29 mouse cellular contexts compared by ENCODE assay signal in the genomic region with DNA sequence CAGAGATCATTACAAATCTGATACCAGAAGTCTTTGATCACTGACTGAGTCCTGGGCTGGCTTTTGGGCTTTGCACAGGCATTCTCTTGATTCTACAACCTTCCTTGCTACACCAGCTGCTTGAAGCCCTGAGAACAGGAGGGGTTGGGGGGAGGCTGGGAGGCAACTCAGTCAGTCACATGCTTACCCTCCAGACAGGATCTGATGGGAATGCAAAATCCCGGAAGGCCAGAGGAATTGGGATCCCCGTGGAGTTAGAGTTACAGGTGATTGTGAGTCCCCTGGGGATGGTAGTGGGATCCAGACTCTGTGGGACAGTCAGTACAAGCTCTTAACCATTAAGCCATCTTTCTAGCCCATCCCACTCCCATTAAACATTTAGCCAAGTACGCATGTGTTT.
A peak's percentile ranks its signal among the peaks of the same experiment; 100 is the strongest.
DNase-seq lines count a peak whose midpoint lies in the region; ATAC-seq and TF ChIP-seq lines count a peak whose summit lies in the region.
"Had no signal": no experiment of that assay in that cellular context is flagged by ENCODE, and none has a peak within 500 bp of the region (broad histone marks: within the 10 kb centered on the region; RNA-seq: fewer than 3 reads in every experiment).

No protein-coding gene starts in this region.

- no peak overlapping the region for H3K27ac ChIP-seq in limb, embryonic 15.5 days
- H3K27ac ChIP-seq in limb, embryonic 10.5 days: no peak overlapping the region
- no peak overlapping the region for H3K27ac ChIP-seq in layer of hippocampus, adult 2 months
- H3K27ac ChIP-seq: embryonic facial prominence, embryonic 13.5 days; embryonic facial prominence, embryonic 15.5 days; forebrain, embryonic 10.5 days; forebrain, embryonic 12.5 days had no signal

- no peaks in the 10 kb centered on the region for H3K36me3 ChIP-seq in limb, embryonic 15.5 days
- H3K36me3 ChIP-seq in limb, embryonic 10.5 days: no peaks in the 10 kb centered on the region
- H3K36me3 ChIP-seq: embryonic facial prominence, embryonic 13.5 days; embryonic facial prominence, embryonic 15.5 days; forebrain, embryonic 10.5 days; forebrain, embryonic 12.5 days; G1E had no signal

- no peak overlapping the region for H3K9ac ChIP-seq in limb, embryonic 15.5 days
- H3K9ac ChIP-seq: embryonic facial prominence, embryonic 13.5 days; embryonic facial prominence, embryonic 15.5 days; forebrain, embryonic 12.5 days had no signal

- H3K4me1 ChIP-seq in limb, embryonic 15.5 days: no peaks in the 10 kb centered on the region
- H3K4me1 ChIP-seq in limb, embryonic 10.5 days: peaks cover 5% of the 10 kb centered on the region; the same call in 1 of the 2 replicates
- H3K4me1 ChIP-seq: embryonic facial prominence, embryonic 13.5 days; embryonic facial prominence, embryonic 15.5 days; forebrain, embryonic 10.5 days; forebrain, embryonic 12.5 days had no signal

- no peaks in the 10 kb centered on the region for H3K9me3 ChIP-seq in limb, embryonic 15.5 days
- no peaks in the 10 kb centered on the region for H3K9me3 ChIP-seq in limb, embryonic 10.5 days (replicated peaks)
- H3K9me3 ChIP-seq: embryonic facial prominence, embryonic 13.5 days; embryonic facial prominence, embryonic 15.5 days; forebrain, embryonic 10.5 days; forebrain, embryonic 12.5 days had no signal

- ATAC-seq in limb, embryonic 15.5 days (ENCODE audit: insufficient number of reproducible peaks, low FRiP score, low TSS enrichment, low read depth): peak; percentile 24; the same call in 1 of the 2 replicates
- ATAC-seq in cerebellum, adult (ENCODE audit: insufficient number of reproducible peaks, low FRiP score, low TSS enrichment): no peak
- ATAC-seq: activated CD4-positive, CD25-positive, alpha-beta regulatory T cell, adult 4 months; CD4-positive, CD25-positive, alpha-beta regulatory T cell, adult 4 months; forebrain, embryonic 14.5 days; forebrain, embryonic 16.5 days; Patski had no signal

- H3K4me3 ChIP-seq in limb, embryonic 15.5 days: no peak overlapping the region
- H3K4me3 ChIP-seq in limb, embryonic 10.5 days: no peak overlapping the region
- no peak overlapping the region for H3K4me3 ChIP-seq in layer of hippocampus, adult 2 months
- H3K4me3 ChIP-seq: embryonic facial prominence, embryonic 13.5 days; embryonic facial prominence, embryonic 15.5 days; erythroblast, embryonic 14.5 days; forebrain, embryonic 10.5 days; forebrain, embryonic 12.5 days had no signal

- intact Hi-C loops in heart, postnatal 10 days (cut with DNase I): no loop called here

- DNase-seq in heart, adult 11 months: peak; percentile 33
- DNase-seq in heart, postnatal 10 days: no peak
- no peak for DNase-seq in limb, embryonic 10.5 days (ENCODE audit: low spot score)
- DNase-seq in R1 (ENCODE audit: low read depth, low spot score): peak; percentile 53
- no peak for DNase-seq in layer of hippocampus, adult 2 months (ENCODE audit: low spot score in 2 of 2)
- DNase-seq: adrenal gland, adult 8-10 months; adrenal gland, postnatal 14 days; adrenal gland, postnatal 36 days; B cell, adult 2 months; cerebellum, adult 11 months; cerebellum, adult 18-20 months; cerebellum, adult 8-10 months; cerebellum, adult 9-11 months; cerebellum, postnatal 14 days; cerebellum, postnatal 36 days; embryo, embryonic 11 days had no signal

- 66% methylated on average over 3 of the region's 3 CpGs for WGBS in limb, embryonic 15.5 days
- WGBS in limb, embryonic 10.5 days: 87% methylated on average over 3 of the region's 3 CpGs

- H3K4me2 ChIP-seq in limb, embryonic 15.5 days: no peak overlapping the region
- H3K4me2 ChIP-seq: embryonic facial prominence, embryonic 13.5 days; embryonic facial prominence, embryonic 15.5 days; forebrain, embryonic 12.5 days had no signal

- H3K27me3 ChIP-seq in limb, embryonic 15.5 days: no peaks in the 10 kb centered on the region
- H3K27me3 ChIP-seq in limb, embryonic 10.5 days (ENCODE audit: low read depth, poor library complexity, severe bottlenecking): no peaks in the 10 kb centered on the region
- H3K27me3 ChIP-seq: embryonic facial prominence, embryonic 13.5 days; embryonic facial prominence, embryonic 15.5 days; forebrain, embryonic 12.5 days had no signal

- TF ChIP-seq CTCF in layer of hippocampus, adult 2 months (conservative IDR thresholded peaks at IDR 0.05): no peak

Comparison
In these comparisons a context has a peak if more than half of its experiments do, and no peak if none do; other contexts are left out.
1. DNase-seq: peak in heart, adult 11 months (single experiment) and R1 (single experiment); none in heart, postnatal 10 days (0 of 2), limb, embryonic 10.5 days (single experiment) and layer of hippocampus, adult 2 months (0 of 2).